Mouse (Mus musculus): ENCODE data around the gene Zfp385b. TPM values are rescaled to one million over a fixed set of nuclear protein-coding genes. Genes with fewer than 3 reads are reported as not detected.

The Zfp385b gene
- polyA plus RNA-seq (2014; fragmentation: Nextera tagmentation; extraction: Ambion mirVana): 2.6 and 2.8 TPM in 2 replicates

DNA sequence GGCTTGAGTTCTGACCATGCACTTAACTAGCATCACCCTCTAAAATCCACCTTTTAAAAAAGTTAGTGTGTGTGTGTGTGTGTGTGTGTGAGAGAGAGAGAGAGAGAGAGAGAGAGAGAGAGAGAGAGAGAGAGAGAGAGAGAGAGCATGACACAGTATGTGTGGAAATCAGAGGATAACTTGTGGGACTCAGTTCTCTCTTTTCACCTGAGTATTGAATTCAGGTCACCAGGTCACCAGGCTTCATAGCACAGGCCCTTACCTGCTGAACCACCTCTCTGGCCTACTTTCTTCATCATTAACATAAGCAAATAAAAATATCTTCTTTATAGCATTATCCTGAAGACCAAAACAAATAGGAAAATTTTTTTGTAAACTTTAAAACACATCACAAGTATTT, at the start of gene Zfp385b:
Gene Zfp385b, minus strand, starts transcription at position 101 of the 400 bp plus-strand sequence.
- H3K27ac ChIP-seq (ENCODE audit: low read depth, low read length): no peak within 1 kb of the TSS
- no peak within 1 kb of the TSS for H3K9ac ChIP-seq (ENCODE audit: low read depth, low read length)
- H3K36me3 ChIP-seq (ENCODE audit: control insufficient read depth, insufficient read depth, low read length): no peaks in the 10 kb centered on the region
- peaks cover 38% of the 10 kb centered on the region for H3K27me3 ChIP-seq (replicated peaks; ENCODE audit: control insufficient read depth, insufficient read depth, low read length)
- DNase-seq (ENCODE audit: low spot score) (no peak), ATAC-seq (replicated peaks; ENCODE audit: low FRiP score) (no peak)
- no peak within 1 kb of the TSS for H3K4me2 ChIP-seq
- H3K4me3 ChIP-seq (ENCODE audit: low read depth, low read length): no peak within 1 kb of the TSS
- no peaks in the 10 kb centered on the region for H3K4me1 ChIP-seq (replicated peaks; ENCODE audit: control insufficient read depth, insufficient read depth, low read length)
- H3K9me3 ChIP-seq (ENCODE audit: control insufficient read depth, low read length): no peaks in the 10 kb centered on the region; the same call in 1 of the 2 replicates

DNA sequence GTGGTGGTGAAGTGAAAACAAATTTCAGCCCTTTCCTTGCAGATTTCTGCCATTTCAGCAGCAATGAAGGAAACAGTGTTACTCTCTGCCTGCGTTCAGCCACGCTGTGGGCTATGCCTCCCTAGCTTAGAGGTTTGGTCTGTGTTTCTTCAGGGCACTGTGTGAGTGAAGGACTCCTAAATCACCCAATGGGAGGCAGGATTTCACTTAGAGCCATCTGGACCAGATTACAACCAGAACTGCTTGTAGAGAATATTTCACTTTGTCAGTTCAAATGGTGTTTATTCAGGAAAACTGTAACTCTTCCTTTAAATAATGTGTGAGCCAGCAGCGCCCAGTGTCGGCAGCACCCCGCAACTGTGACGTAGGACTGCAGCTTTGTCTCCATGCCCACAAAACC, 44.5 kb upstream of the Zfp385b start:
- Histone ChIP-seq H3K9ac (ENCODE audit: low read depth, low read length) (no peak overlapping the region), H3K4me1 (replicated peaks; ENCODE audit: control insufficient read depth, insufficient read depth, low read length) (no peaks in the 10 kb centered on the region), H3K27me3 (replicated peaks; ENCODE audit: control insufficient read depth, insufficient read depth, low read length) (no peaks in the 10 kb centered on the region), H3K27ac (ENCODE audit: low read depth, low read length) (no peak overlapping the region), H3K9me3 (ENCODE audit: control insufficient read depth, low read length) (no peaks in the 10 kb centered on the region), H3K4me3 (ENCODE audit: low read depth, low read length) (no peak overlapping the region), H3K4me2 (no peak overlapping the region), H3K36me3 (ENCODE audit: control insufficient read depth, insufficient read depth, low read length) (no peaks in the 10 kb centered on the region)
- DNase-seq (ENCODE audit: low spot score): no peak
- WGBS: 71% methylated on average over 6 of the region's 6 CpGs
- ATAC-seq (replicated peaks; ENCODE audit: low FRiP score): no peak

DNA sequence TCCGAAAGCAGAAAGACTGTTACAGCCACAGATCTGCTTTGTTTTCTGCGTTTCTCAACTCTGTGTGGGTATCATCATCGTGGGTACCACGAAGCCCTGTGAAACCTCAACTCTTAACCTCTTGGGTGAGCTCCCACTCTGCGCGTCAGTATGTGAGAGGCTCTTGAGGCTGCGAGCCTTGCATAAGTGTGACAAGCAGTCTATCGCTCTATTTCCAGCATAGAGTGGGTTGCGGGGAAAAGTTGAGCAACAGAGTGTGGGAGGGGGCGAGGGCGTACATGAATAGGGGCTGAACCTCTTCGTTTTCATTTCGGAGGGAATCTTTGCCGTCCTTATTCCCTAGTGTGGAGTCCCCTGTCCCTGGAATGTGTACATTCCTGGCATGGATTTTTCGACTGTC, 44.1 kb upstream of the Zfp385b start:
- Histone ChIP-seq H3K36me3 (ENCODE audit: control insufficient read depth, insufficient read depth, low read length) (no peaks in the 10 kb centered on the region), H3K9me3 (ENCODE audit: control insufficient read depth, low read length) (no peaks in the 10 kb centered on the region), H3K4me3 (ENCODE audit: low read depth, low read length) (no peak overlapping the region), H3K4me1 (replicated peaks; ENCODE audit: control insufficient read depth, insufficient read depth, low read length) (no peaks in the 10 kb centered on the region), H3K27ac (ENCODE audit: low read depth, low read length) (no peak overlapping the region), H3K4me2 (no peak overlapping the region), H3K27me3 (replicated peaks; ENCODE audit: control insufficient read depth, insufficient read depth, low read length) (no peaks in the 10 kb centered on the region), H3K9ac (ENCODE audit: low read depth, low read length) (no peak overlapping the region)
- WGBS: 78% methylated on average over 15 of the region's 15 CpGs
- no peak for ATAC-seq (replicated peaks; ENCODE audit: low FRiP score)
- DNase-seq (ENCODE audit: low spot score): no peak

DNA sequence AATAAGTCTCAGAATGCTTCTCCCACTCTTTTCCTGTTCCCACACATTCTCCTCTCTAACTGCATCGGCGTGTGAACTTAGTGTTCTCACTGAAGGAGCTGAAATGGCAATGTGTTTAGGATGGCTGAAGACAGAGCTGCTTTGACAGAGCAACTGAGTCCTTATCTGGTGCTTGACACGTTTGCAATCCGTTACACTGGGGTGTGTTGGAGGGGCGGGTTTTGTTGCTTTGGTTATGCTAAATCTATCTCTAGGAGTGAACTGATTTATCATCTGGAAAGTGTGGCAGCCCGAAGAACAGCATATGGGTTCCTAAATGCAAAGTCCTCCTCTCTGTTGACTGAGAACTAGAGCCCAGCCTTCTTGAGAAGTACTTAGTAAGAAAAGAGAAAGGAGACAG, 22.0 kb upstream of the Zfp385b start:
- no peak for ATAC-seq (replicated peaks; ENCODE audit: low FRiP score)
- Histone ChIP-seq H3K4me3 (ENCODE audit: low read depth, low read length) (no peak overlapping the region), H3K27ac (ENCODE audit: low read depth, low read length) (no peak overlapping the region), H3K36me3 (ENCODE audit: control insufficient read depth, insufficient read depth, low read length) (no peaks in the 10 kb centered on the region), H3K9me3 (ENCODE audit: control insufficient read depth, low read length) (no peaks in the 10 kb centered on the region), H3K9ac (ENCODE audit: low read depth, low read length) (no peak overlapping the region), H3K4me2 (no peak overlapping the region), H3K27me3 (replicated peaks; ENCODE audit: control insufficient read depth, insufficient read depth, low read length) (no peaks in the 10 kb centered on the region), H3K4me1 (replicated peaks; ENCODE audit: control insufficient read depth, insufficient read depth, low read length) (no peaks in the 10 kb centered on the region)
- DNase-seq (ENCODE audit: low spot score): no peak
- 34% methylated on average over 6 of the region's 6 CpGs for WGBS

DNA sequence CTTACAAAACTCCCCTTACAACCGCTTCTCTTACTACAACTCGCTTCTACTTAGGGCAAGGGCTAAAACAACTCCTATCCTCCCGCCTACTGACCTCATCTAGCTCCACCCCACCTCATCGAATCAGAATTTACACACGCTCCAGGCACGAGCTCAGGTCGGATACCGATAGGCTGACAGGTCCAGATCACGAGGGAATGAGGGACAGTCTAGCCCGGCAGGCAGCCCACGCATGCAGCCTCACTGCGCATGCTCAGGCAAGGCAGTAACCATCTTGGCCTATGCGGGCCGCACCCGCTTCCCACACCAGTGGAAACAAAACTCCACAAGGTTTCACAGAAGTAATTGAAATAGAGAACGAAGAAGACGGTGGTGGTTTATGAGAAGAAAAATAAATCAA, 20.1 kb upstream of the Zfp385b start:
- Histone ChIP-seq H3K27ac (ENCODE audit: low read depth, low read length) (no peak overlapping the region), H3K4me3 (ENCODE audit: low read depth, low read length) (no peak overlapping the region), H3K4me1 (replicated peaks; ENCODE audit: control insufficient read depth, insufficient read depth, low read length) (no peaks in the 10 kb centered on the region), H3K36me3 (ENCODE audit: control insufficient read depth, insufficient read depth, low read length) (no peaks in the 10 kb centered on the region), H3K9me3 (ENCODE audit: control insufficient read depth, low read length) (no peaks in the 10 kb centered on the region), H3K27me3 (replicated peaks; ENCODE audit: control insufficient read depth, insufficient read depth, low read length) (no peaks in the 10 kb centered on the region), H3K4me2 (no peak overlapping the region), H3K9ac (ENCODE audit: low read depth, low read length) (no peak overlapping the region)
- DNase-seq (ENCODE audit: low spot score) (no peak), ATAC-seq (replicated peaks; ENCODE audit: low FRiP score) (no peak)
- 82% methylated on average over 17 of the region's 17 CpGs for WGBS

DNA sequence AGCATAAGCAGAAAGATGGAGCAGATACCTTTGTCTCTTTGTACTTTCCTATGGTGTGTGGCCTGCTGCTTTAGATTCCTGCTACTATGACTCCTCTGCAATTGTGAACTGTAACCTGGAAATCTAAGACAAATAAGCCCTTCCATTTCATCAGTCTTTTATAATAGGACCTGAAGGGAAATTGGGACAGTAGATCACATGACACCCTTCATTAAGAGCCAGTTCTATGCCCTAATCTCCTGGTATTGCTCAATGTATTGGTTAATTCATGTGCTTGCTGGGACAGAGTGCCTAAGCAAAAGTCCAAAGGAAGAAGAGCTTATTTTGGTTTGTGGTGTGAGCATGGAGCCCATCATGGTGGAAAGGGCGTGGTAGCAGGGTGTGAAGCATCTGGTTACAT, 19.2 kb upstream of the Zfp385b start:
- H3K9ac ChIP-seq (ENCODE audit: low read depth, low read length): no peak overlapping the region
- no peak overlapping the region for H3K4me3 ChIP-seq (ENCODE audit: low read depth, low read length)
- no peak overlapping the region for H3K4me2 ChIP-seq
- 75% methylated on average over 1 of the region's 1 CpGs for WGBS
- H3K4me1 ChIP-seq (replicated peaks; ENCODE audit: control insufficient read depth, insufficient read depth, low read length): no peaks in the 10 kb centered on the region
- no peaks in the 10 kb centered on the region for H3K27me3 ChIP-seq (replicated peaks; ENCODE audit: control insufficient read depth, insufficient read depth, low read length)
- H3K36me3 ChIP-seq (ENCODE audit: control insufficient read depth, insufficient read depth, low read length): no peaks in the 10 kb centered on the region
- ATAC-seq (replicated peaks; ENCODE audit: low FRiP score): no peak
- H3K9me3 ChIP-seq (ENCODE audit: control insufficient read depth, low read length): no peaks in the 10 kb centered on the region
- no peak overlapping the region for H3K27ac ChIP-seq (ENCODE audit: low read depth, low read length)
- no peak for DNase-seq (ENCODE audit: low spot score)

DNA sequence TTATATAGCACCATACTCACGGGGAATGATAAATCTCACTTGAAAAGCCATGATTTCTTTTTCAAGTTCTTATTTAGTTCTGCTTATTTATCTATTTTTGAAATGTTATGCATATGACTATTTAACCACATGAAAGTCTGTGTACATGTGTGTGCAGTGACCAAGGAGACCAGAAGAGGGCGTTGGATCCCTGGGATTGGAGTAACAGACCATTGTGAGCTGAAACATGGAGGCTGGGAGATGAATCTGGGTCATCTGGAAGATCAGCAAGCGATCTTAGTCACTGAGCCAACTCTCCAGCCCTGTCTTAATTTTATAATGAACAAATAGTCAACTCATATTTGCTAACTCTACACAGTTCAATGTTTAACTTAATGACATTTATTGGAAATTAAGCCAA, 16.3 kb upstream of the Zfp385b start:
- Histone ChIP-seq H3K4me3 (ENCODE audit: low read depth, low read length) (no peak overlapping the region), H3K4me2 (no peak overlapping the region), H3K9me3 (ENCODE audit: control insufficient read depth, low read length) (no peaks in the 10 kb centered on the region), H3K27me3 (replicated peaks; ENCODE audit: control insufficient read depth, insufficient read depth, low read length) (no peaks in the 10 kb centered on the region), H3K27ac (ENCODE audit: low read depth, low read length) (no peak overlapping the region), H3K36me3 (ENCODE audit: control insufficient read depth, insufficient read depth, low read length) (no peaks in the 10 kb centered on the region), H3K9ac (ENCODE audit: low read depth, low read length) (no peak overlapping the region), H3K4me1 (replicated peaks; ENCODE audit: control insufficient read depth, insufficient read depth, low read length) (no peaks in the 10 kb centered on the region)
- 50% methylated on average over 3 of the region's 3 CpGs for WGBS
- ATAC-seq (replicated peaks; ENCODE audit: low FRiP score): no peak
- DNase-seq (ENCODE audit: low spot score): no peak

DNA sequence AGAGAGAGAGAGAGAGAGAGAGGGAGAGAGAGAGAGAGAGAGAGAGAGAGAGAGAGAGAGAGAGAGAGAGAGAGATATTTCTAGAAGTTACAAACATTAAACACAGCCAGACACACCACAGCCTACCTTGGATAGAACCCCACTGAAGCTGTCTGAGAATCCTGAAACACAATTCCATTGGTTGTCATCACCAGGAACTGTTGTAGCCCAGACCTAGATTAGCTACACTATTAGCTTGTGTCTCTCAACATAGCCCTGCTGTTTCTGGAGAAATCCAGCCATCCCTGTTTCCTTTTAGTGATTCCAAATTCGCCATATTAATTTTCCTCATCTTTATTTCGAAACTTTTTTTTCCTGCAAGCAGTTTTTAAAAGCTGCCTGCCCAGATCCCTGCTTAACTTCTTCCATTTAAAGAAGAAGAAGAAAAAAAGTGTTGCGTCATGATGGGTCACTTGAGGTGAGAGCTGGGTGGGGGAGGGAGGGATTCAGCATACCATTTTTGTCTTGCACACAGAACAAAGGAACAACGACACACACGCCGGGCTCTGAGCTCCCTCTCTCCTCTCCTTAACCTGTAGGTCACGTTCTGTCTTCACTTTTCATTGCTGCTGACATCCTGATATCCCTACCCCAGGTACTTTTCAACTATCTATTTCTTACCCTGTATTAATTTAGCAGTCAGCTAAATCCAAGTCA, 6.8 kb upstream of the Zfp385b start:
- 59% methylated on average over 7 of the region's 7 CpGs for WGBS
- H3K9ac ChIP-seq (ENCODE audit: low read depth, low read length): no peak overlapping the region
- no peak overlapping the region for H3K4me3 ChIP-seq (ENCODE audit: low read depth, low read length)
- no peaks in the 10 kb centered on the region for H3K36me3 ChIP-seq (ENCODE audit: control insufficient read depth, insufficient read depth, low read length)
- no peak overlapping the region for H3K27ac ChIP-seq (ENCODE audit: low read depth, low read length)
- no peaks in the 10 kb centered on the region for H3K27me3 ChIP-seq (replicated peaks; ENCODE audit: control insufficient read depth, insufficient read depth, low read length)
- H3K4me1 ChIP-seq (replicated peaks; ENCODE audit: control insufficient read depth, insufficient read depth, low read length): no peaks in the 10 kb centered on the region
- DNase-seq (ENCODE audit: low spot score): no peak
- no peak for ATAC-seq (replicated peaks; ENCODE audit: low FRiP score)
- no peak overlapping the region for H3K4me2 ChIP-seq
- no peaks in the 10 kb centered on the region; the same call in 1 of the 2 replicates for H3K9me3 ChIP-seq (ENCODE audit: control insufficient read depth, low read length)

DNA sequence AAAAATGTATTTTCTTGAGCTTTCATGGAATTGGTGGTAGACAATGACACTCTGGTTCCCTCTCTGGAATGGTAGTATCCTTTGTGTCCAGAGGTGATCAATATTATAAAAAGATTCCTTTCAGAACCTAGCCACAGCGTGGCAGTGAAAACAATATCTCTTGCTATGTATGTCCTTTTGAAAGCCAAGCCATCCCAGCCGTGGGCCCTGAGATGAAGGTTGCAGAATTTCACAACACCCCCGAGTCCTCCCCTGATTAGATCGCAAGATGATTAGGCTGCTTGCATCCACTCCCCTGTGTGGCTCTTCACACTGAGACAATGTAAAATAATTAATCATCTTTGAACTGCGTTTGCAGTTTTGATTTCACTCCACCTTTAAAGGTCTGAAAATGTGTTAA, 3.6 kb upstream of the Zfp385b start:
- no peaks in the 10 kb centered on the region for H3K36me3 ChIP-seq (ENCODE audit: control insufficient read depth, insufficient read depth, low read length)
- DNase-seq (ENCODE audit: low spot score): no peak
- no peak for ATAC-seq (replicated peaks; ENCODE audit: low FRiP score)
- no peak overlapping the region for H3K4me2 ChIP-seq
- H3K27ac ChIP-seq (ENCODE audit: low read depth, low read length): no peak overlapping the region
- H3K9me3 ChIP-seq (ENCODE audit: control insufficient read depth, low read length): no peaks in the 10 kb centered on the region; the same call in 1 of the 2 replicates
- no peaks in the 10 kb centered on the region for H3K4me1 ChIP-seq (replicated peaks; ENCODE audit: control insufficient read depth, insufficient read depth, low read length)
- peaks cover 4% of the 10 kb centered on the region; the same call in 1 of the 2 replicates for H3K27me3 ChIP-seq (replicated peaks; ENCODE audit: control insufficient read depth, insufficient read depth, low read length)
- H3K9ac ChIP-seq (ENCODE audit: low read depth, low read length): no peak overlapping the region
- WGBS: 77% methylated on average over 5 of the region's 5 CpGs
- H3K4me3 ChIP-seq (ENCODE audit: low read depth, low read length): no peak overlapping the region

Data from liver, embryonic 11.5 days (tissue).